Mouse (Mus musculus): Measurements from ENCODE around the gene Ehmt2. TPM values are rescaled to one million over a fixed set of nuclear protein-coding genes. Genes with fewer than 3 reads are reported as not detected.

Ehmt2 gene
- 100 to 1,000 TPM; 148 to 179 (median 173) TPM for total RNA-seq (2022)

DNA sequence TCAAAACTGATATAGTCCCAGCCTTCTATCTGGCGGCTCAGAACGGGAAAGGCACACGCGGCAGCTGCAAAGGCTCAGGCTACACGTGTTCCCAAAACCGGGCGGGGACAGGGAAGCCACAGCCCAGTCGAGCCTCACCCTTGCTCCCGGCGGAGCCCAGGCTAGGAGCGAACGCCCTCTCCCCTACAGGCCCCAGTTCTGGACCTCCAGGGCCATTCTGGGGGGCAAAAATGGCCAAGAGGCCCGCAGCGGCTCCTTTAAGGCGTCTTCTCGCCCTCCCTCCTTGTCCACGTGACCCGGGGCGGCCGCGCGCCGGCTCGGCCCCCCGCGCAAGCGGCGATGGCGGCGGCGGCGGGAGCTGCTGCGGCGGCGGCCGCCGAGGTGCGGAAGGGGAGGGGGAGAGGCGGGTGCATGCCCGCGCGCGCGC is at the start of gene Ehmt2, which contains the start of gene C2:
Gene Ehmt2, plus strand, starts transcription at position 310 of the 427 bp plus-strand sequence.
Gene C2, minus strand, starts transcription at position 106 of the 427 bp plus-strand sequence.
- peak; percentile 74 for DNase-seq

DNA sequence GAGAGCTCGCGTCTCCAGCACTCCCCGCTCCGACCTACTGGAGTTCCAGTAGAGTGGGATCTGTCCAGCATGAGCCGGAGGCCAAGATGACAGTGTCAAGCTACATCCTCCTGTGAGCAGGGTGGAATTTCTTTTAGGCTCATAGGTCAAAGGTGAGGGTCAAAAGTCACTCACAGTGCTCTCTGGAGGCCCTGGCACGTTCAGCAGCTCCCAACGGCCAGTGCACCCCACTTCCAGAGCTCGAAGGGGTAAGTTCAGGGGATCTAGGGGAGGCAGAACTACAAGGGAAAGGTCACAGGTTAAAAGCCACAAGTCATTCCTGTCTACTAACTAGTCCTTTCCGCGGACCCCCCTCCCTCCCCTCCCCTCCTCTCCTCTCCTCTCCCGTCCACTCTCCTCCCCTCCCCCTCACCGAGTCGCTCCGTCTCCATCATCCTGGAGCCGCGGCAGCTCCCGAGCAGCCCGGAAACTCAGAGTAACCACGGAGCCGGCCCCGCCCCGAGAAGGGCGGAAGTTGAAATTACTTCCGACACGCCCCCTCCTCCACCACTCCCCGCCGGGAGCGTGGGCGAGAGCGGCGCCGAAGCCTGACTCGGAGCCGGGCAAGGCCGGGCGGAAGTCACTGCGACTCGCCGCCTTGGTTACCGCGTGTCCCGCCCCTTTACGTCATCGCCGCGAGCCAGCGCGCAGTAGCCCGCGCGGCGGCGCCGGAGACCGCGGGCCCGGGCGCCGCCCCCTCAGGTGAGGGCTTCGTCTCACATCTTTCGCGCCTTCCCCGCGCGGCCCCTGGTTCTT is 48.4 kb upstream of the Ehmt2 start, which contains the start of the genes Skiv2l and Nelfe:
Gene Skiv2l, minus strand, starts transcription at position 489 of the 795 bp plus-strand sequence.
Gene Nelfe, plus strand, starts transcription at position 670 of the 795 bp plus-strand sequence.
- DNase-seq: peak; percentile 97

DNA sequence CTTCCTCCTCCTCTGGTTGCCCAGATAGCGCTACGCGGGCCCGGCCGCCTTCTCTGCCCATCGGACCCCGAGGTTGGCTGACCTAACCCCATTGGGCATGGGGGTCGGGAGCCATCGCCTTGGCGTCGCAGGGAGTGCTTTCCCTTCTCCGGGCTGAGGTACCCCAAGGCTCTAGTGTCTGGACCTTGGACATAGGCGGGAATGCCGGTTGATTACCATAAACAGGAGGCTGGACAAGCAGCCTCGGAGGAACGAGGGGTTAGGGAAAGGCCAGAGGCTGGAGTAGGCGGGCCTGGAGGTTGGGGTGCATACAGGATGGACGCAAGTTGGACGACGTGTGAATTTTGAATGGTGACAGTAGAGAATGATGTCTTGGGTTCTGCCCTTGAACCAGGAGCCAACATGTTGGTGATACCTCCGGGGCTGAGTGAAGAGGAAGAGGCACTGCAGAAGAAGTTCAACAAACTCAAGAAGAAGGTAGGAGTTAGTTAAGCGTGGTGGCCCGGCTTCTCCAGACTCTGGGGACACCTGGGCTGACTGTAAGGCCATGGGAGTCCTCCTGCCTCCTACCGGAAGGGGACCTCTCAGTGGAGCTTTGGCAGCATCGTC is 47.6 kb upstream of the Ehmt2 start:
- DNase-seq: no peak

DNA sequence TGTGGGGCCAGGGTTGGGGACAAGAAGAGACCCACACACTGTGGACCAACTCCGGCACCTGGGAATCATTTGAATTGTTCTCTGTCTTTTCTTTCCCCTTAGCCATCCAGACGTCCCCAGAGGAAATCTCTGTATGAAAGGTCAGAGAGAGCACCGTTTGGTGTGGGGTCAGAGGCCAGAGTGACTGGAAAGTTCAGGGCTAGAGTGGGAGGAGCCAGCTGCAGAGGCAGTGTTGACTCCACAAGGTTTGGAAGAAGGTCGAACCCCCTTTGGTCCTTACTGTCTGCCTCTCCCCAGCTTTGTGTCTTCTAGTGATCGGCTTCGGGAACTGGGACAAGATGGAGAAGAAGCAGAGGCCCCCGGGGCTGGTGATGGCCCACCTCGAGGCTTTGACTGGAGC is 44.8 kb upstream of the Ehmt2 start:
- DNase-seq: no peak

DNA sequence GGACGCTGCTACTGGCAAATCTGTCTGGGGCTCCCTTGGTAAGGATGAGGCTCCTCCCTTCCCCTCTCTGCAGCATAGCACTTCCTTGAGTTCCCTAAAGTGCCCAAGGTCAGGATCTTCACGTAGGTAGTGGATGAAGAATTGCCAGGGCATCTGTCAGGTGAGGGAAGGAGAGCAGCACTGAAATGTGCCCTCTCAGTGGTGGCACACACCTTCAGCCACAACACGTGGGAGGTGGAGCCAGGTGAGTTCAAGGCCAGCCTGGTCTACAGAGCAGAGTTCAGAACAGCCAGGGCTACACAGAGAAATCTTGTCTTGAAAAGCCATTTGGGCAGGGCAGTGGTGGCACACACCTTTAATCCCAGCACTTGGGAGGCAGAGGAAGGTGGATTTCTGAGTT is 43.5 kb upstream of the Ehmt2 start:
- DNase-seq: no peak

DNA sequence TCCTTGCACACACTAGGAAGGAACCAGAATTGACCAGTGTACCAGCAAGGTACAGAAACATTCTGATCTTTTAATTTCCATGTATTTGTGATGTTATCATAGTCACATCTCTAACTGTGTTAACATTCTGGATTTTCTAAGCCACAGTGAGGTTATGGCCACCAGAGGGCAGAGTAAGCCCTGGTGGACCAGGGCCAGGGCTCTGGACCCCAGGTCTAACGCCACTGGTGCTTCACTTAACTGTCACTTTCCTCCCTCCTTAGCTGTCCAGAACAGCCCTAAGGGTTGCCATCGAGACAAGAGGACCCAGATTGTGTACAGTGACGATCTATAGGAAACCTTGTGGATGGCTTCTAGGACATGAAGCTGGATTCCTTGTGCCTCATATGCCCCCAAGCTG is 42.4 kb upstream of the Ehmt2 start:
- no peak for DNase-seq

DNA sequence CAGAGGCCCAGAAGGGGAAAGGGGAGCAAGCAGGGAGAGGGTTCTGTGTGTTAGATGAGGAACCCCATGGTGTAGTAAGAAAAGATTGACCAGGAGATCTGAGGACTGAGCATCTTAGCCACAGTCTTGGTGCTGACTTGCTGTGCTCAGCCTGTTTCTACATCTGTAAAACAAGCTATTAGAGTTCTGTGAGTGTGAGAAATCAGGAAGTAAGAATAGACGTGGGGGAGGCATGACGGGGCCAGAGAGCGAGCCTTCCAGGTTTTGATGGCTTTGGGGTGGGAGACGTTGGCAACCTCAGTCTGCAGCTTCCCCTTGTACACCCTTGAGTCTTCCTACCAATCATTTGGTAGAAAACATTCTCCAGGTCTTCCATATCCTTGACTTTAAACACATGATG is 39.6 kb upstream of the Ehmt2 start:
- DNase-seq: no peak

DNA sequence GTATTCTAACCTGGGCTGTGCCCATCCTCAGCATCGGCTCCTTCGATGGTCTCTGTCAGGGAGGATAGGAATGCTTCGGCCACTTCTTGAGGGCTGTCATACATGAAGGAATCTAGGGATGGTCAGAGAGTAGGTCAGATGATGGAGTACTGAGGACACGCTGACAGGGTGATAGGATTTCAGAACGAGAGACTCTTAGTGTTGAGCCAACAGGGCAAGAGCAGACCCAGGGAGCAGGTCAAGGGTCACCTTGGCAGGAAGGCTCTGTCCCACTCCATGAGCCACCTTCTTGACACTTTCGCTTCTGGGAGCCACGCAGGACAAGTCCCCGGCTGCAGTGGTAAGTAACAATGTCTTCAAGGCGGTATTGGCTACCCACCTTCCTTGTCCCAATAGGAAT is 37.8 kb upstream of the Ehmt2 start:
- no peak for DNase-seq

DNA sequence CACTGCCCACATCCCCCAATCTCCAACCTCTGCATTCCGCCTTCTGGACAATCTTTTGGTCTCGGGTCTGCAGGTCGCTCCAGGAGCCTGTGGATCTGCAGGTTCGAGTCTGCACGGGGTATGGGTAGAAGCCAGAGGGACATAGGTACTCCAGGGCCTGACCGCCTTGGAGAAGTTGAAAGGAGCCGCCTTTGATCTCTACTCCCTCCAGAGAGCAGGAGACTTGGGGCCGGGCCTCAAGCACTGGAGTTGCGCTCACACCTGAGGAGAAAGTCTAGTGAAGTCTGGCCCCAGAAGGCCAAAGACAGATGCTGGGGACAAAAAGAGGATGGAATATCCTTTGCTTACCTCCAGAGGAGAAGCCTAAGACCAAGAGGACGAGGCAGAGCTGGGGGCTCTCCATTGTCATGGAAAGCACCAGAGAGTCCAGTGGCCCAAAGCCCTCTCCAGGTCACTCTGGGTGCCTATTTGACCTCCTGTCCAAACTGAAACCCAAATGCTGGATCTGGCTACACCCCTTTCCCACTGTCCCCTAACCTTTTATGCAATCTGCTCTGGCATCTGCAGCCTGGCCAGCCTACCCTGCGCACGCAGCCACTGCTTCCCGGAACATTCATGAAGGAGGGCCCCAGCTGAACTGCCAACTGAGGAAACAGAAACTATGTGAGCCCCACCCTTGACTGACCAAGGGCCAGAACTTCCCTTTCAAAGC is 36.4 kb upstream of the Ehmt2 start:
- no peak for DNase-seq

DNA sequence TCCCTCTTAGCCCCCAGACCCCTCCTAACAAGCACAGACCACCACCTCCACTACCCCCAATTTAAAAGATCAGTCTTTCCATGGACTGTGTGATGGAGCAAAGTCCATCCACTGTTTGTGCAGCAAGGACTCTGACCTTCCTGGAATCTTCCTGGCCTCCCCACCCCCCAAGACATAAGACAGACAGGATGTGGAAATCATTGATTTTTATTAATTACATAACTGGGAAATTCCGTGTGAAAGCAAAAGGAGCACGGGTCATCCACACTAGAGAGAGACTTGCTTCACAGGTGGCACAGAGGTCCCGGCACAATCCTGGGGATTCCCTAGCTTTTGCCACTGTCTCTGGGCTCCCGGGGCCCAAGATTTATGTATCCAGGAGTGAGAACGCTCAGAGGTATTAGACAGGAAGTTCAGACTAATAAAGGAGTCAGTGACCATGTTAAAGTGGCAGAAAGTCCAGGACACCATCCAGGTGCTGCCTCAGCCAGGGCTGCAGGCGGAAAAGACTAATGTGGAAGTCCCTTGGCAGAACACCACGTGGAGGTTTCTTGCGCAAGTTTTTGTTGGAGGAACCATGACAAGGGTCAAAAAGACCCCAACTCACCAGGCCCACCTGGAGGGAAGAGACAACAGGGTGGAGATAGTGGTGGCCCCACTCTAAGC is 35.7 kb upstream of the Ehmt2 start, which contains the start of gene Cfb:
Gene Cfb, minus strand, starts transcription at position 103 of the 666 bp plus-strand sequence.
- no peak for DNase-seq

DNA sequence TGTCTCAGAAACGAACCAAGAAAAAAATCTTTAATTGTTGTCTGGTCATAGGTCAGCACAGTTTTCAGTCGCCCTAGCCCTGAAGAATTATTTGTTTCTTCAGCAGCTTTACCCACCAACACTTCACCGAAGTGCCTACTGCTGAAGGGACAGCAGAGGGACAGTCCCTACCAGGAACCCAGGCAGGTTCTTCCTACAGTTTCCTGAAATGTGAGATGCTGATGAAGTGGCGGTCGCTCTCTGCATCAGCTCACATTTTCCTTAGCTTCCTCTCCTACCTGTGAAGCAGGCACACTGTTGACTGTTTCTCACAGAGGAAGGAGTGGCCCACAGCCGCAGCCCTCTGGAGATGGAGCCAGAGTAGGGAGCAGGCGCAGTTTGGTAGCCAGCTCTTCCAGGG is 32.3 kb upstream of the Ehmt2 start:
- no peak for DNase-seq

DNA sequence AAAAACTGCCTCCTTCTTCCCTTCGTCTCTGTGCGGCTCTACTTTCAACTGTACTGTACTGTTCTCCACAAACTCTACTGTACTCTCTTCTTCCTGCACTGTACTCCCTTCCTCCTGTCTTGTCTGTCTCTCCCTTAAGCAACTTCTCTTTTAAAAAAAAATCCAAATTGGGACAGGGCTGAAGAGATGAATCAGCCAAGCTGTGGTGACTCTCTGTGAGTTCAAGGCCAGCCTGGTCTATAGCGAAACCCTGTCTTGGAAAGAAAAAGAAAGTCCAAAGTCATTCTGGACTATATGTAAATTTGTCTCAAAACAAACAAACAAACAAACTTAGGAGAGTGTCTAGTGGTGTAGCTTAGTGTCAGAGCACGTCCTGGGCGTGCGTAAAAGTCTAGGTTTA is 23.9 kb upstream of the Ehmt2 start:
- DNase-seq: no peak

DNA sequence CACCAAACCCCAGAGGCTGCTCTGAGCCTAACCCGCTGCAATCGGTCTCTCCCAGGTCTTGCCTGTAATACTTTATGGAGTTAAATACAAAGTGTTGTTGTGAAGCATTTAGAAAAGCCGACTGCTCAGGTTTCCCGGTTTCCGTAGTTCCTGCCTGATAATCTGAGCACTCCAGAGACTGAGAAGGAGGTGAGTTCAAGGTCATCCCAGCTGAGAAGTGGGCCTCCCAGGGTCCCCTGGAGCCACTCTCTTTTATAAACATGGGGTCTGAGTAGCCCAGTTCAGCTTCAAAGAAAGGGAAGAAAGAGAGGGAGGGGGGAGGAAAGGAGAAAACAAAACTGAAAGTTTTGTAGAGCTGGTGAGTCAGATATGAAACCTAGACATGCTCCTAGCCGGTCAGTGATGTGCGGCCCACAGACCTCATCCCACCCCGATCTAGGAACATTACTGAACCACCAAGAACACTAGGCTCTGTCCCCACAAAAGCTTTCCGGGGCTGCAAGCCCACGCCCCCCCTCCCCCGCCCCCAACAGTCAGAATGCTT is 18.9 kb upstream of the Ehmt2 start, which contains the start of gene Zbtb12:
Gene Zbtb12, plus strand, starts transcription at position 148 of the 544 bp plus-strand sequence.
- no peak for DNase-seq

DNA sequence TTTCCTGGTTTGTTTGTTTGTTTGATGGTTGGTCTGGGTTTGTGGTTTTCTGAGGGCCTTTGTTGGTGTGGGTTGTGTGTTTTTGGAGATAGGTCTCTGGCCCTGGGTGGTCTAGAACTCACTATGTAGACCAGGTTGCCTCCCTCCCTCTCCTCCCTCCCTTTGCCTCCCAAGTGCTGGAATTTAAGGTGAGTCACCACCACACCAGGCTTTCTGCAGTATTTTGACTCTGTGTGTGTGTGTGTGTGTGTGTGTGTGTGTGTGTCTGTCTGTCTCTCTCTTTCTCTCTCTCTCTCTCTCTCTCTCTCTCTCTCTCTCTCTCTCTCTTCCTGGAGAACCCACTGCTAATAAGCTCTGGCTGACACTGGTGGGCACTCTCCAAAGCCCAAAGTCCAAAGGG is 17.1 kb upstream of the Ehmt2 start:
- DNase-seq: no peak

DNA sequence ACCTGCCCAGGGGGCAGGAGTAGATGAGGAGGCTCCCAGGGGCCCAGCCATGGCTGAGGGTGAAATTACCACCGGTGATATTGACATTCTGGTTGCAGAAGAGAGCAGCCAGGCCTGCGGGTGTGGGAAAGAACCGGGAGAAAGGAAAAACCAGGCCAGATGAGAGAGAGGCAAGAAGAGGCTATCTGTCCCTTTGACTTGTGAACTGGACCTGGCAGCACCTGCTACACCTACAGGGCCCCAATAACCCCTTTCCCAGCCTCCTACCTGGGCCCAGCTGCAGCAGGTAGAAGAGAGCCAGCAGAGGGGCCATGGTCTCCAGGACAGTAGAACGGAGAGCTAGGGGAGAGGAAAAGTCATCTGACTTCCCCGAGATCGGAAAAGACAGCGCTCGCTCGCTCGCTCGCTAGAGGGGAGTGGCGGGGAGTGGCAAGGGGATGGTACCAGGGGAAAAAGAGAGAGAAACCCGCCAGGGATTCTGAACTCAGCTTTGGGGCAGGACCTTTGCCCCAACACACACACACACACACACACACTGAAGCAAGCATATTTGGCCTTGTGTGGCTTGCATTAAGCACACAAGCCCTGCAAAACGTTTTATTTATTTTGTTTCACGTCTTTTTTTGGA is 16.5 kb upstream of the Ehmt2 start, which contains the start of gene Gm20547:
Gene Gm20547, minus strand, starts transcription at position 360 of the 628 bp plus-strand sequence.
- no peak for DNase-seq

DNA sequence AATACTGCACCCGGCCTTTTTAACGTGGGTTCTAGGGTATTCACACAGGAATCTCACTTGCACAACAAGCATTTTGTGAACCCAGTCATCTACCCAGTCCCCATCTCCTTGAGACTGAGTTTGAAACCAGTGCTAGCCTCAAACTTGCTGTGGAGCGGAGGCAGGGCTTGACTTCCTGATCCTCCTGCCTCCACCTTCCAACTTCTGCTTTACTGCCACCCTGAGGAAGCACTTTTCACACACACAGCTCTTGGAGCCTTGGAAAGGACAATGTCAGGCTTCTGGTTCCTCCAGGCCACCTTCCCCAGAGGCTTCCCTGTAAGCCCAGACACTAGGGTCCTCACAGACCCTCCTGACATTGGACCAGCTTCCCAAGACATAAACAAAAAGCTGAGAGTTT is 14.9 kb upstream of the Ehmt2 start:
- DNase-seq: no peak

DNA sequence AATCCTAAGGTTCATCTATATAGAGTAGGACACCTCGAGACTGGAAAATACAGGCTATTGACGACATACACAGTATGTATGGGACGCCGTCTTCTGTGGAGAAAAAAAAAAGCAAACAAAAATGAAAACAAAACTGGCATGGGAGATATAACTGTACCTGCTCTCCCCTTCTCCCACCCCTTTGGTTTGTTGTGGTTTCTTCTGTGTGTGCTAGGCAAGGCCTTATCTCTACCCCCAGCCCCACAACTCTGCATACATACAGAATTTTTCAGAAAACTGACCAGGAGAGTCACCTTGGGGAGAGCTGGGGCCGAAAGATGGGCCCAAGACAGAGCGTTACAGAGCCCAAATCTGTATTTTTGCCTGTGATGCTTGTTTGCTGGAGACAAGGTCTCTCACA is 13.6 kb upstream of the Ehmt2 start:
- no peak for DNase-seq

DNA sequence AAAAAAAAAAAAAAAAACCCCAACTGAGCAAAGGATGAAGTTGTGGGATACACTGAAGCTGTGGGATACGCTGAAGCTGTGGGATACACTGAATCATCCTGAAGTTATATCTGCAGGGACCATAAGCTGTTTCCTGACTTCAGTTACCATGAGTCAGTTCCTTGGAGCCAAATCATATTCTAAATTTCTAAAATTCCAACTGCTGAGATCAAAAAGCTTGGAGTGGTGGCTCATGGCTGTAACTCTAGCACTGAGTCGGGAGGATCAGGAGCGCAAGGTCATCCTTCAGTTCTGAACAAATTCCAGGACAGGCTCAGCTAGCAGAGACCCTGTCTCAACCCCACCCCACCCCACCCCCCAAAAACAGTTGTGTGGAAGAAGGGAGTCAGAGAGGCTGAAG is 12.7 kb upstream of the Ehmt2 start:
- DNase-seq: no peak

DNA sequence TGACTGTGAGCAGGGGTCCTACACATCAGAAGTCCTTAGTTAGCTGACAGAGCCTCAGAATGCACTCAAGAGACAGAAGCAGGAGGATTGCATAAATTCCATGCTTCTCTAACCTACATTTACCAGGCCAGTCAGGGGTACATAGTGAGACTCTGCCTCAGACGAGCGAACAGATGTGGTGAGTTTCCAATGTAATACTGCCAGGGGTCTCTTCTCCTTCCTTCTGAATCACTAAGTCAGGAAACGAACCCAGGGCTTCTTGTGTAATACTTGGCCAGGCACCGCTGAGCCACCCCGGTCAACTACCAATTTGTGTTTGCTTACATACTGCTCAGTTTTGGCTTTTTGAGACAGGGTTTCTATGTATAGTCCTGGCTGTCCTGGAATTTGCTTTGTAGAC is 10.3 kb upstream of the Ehmt2 start:
- no peak for DNase-seq

DNA sequence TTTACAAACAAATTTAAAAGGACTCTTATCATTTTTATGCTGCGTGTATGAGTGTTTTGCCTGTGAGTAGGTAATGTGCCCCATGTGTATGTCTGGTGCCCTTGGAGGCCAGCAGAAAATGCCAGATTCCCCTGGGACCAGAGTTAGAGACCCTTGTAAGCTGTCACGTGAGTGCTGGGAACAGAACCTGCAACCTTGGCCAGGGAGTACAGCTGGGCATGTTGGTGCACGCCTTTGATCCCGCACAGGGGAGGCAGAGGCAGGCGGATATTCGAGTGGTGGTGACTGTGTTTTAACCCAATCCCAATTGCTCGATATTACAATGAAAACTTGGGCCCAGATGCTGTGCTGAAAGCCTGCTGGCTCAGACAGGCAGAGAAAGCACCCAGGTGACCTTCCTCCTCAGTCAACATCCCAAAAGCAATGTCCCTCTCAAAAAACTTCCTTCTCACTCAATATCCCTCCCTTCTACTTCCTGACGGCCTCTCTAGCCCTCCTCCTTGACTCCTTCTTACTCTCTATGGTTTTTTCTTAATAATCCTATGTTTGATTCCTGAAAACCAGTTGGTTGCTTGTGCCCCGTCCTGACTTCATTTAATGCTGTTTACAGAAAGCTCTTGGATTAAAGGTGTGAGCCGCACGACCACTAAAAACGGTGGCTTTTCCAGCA is 8.1 kb upstream of the Ehmt2 start:
- no peak for DNase-seq

DNA sequence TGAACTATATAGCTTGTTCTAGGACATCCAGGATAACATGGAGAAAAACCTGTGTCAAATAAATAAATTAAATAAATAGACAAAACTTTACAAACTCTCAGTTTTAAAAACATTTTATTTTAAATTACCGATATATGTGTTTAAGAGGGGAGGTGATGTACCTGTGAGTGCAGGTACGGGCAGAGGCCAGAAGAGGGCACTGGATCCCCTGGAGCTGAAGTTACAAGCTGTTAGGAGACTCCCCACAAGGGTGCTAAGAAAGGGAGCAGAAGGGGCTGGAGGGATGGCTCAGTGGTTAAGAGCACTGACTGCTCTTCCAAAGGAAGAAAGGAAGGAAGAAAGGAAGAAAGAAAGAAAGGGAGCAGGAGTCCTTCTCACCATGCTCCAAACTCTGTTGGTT is 6.9 kb upstream of the Ehmt2 start:
- DNase-seq: no peak
